Mouse (Mus musculus) forebrain, postnatal 0 days (tissue): ENCODE results near the gene Rbm33. TPM values are rescaled to one million over a fixed set of nuclear protein-coding genes. Genes with fewer than 3 reads are reported as not detected.
A peak's percentile ranks its signal among the peaks of the same experiment; 100 is the strongest.

ENCODE experiments used
- ATAC-seq: fragments of 200-750 bp; cut with Nextera tagmentation; 2 replicates; pipeline ENCODE4 v1.8.0; 2017; ENCODE audit warnings: mild to moderate bottlenecking, moderate library complexity
- DNase-seq: peaks from one replicate; pipeline ENCODE4 v3.0.0-alpha.2; 2015
- H3K27ac ChIP-seq: fragments of 300-500 bp; sonication (generic); 2 replicates; pipeline ENCODE4 v1.5.1; 2014; ENCODE audit warnings: low read depth, mild to moderate bottlenecking, antibody characterized with exemption, low read length, moderate library complexity, mixed read lengths
- H3K27me3 ChIP-seq: fragments of 300-500 bp; sonication (generic); 2 replicates; pipeline ENCODE4 v1.6.1; 2014; ENCODE audit warnings: mild to moderate bottlenecking, low read length, mixed read lengths; ENCODE audit not compliant: insufficient read depth
- H3K36me3 ChIP-seq: fragments of 300-500 bp; sonication (generic); 2 replicates; pipeline ENCODE4 v1.6.1; 2014; ENCODE audit warnings: mild to moderate bottlenecking, moderate library complexity; ENCODE audit not compliant: insufficient read depth
- H3K4me1 ChIP-seq: fragments of 300-500 bp; sonication (generic); 2 replicates; pipeline ENCODE4 v1.6.1; 2014; ENCODE audit warnings: antibody characterized with exemption; ENCODE audit not compliant: insufficient read depth
- H3K4me2 ChIP-seq: fragments of 300-500 bp; sonication (generic); 2 replicates; pipeline ENCODE4 v1.6.1; 2014; ENCODE audit warnings: low read depth, mild to moderate bottlenecking, moderate library complexity
- H3K4me3 ChIP-seq: fragments of 300-500 bp; sonication (generic); 2 replicates; pipeline ENCODE4 v1.5.1; 2014; ENCODE audit warnings: low read depth, low read length, mixed read lengths
- H3K9ac ChIP-seq: fragments of 300-500 bp; sonication (generic); 2 replicates; pipeline ENCODE4 v1.6.1; 2014; ENCODE audit warnings: mild to moderate bottlenecking
- H3K9me3 ChIP-seq: fragments of 300-500 bp; sonication (generic); 2 replicates; pipeline ENCODE4 v1.6.1; 2016; ENCODE audit warnings: low read length
- CTCF ChIP-seq: sonication (generic); IDR thresholded peaks from 2 replicates; pipeline ENCODE4 v1.5.1; 2016; ENCODE audit warnings: antibody characterized with exemption, control low read depth, low read depth
- WGBS: fragments of 180-500 bp; shearing (Covaris S2); extraction: QIAGEN DNeasy Blood & Tissue Kit; methylation state at CpG from one replicate; pipeline ENCODE4 v1.1.7; 2014; 5-methylcytosine and 5-hydroxymethylcytosine counted together
- polyA plus RNA-seq: library from polyadenylated mRNA; unstranded; fragments of >200 nt; fragmentation: Nextera tagmentation; extraction: Ambion mirVana; gene quantifications from 2 replicates; pipeline ENCODE4 v1.2.1, GENCODE M21; 2015
- total RNA-seq: library from RNA; depleted of rRNA; stranded (reverse); fragments of >200 nt; gene quantifications from 2 replicates; pipeline ENCODE4 v1.2.3, GENCODE M21; 2014; rRNA removed

Gene Rbm33
- total and polyA plus RNA-seq, 2 experiments from 2014 or later = 12.5 to 41.7 TPM

DNA sequence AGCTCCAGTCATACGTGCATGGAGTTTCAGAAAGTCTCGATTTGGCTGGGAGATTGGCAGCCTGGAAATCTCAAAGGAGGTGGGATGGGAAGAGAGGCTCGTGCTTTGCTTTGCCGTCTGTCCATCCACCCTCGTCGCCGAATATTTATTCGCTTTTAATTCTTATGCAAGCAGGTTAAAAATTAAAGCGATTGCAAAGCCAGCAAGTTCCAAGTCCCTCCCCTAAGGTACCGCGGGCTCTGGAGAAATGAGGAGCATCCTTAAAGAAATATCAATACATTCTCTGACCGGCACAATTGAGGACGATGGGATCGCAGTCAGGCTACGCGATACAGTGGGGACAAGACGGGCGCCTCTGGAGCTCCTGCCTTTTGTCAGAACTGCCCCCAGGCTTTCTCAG, 148.6 kb downstream of the Rbm33 start:
- Histone ChIP-seq H3K9ac (peak overlapping the region; percentile 53), H3K4me1 (peaks cover 12% of the 10 kb centered on the region), H3K9me3 (no peaks in the 10 kb centered on the region), H3K4me2 (peak overlapping the region; percentile 91), H3K4me3 (peak overlapping the region; percentile 55), H3K36me3 (no peaks in the 10 kb centered on the region), H3K27ac (no peak overlapping the region), H3K27me3 (peaks cover 82% of the 10 kb centered on the region)
- no peak for TF ChIP-seq CTCF
- 1% methylated on average over 18 of the region's 18 CpGs for WGBS
- no peak for DNase-seq
- ATAC-seq = no peak

DNA sequence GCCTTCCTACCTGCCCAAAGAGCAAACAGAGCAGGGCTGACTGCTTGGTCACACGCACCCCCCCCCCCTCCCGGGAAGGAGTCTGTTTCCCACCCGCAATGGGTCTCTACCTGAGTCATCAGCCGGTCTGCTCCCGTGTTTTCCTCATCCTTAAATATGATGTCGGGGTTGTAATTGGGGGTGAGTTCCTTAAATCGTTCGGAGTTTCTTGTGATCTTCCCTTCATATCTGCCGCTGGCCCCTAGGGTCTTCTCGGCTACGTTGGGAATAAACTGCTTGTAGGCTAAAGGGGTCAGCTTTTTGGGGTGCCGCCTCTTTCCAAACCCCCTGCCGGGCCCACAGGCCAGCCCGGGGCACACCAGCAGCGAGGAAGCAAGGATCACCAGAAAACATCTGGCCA, 149.4 kb downstream of the Rbm33 start:
- no peak for DNase-seq
- peaks cover 74% of the 10 kb centered on the region for H3K27me3 ChIP-seq
- H3K4me1 ChIP-seq = peaks cover 12% of the 10 kb centered on the region
- H3K9me3 ChIP-seq = no peaks in the 10 kb centered on the region
- 1% methylated on average over 15 of the region's 15 CpGs for WGBS
- H3K9ac ChIP-seq = peak overlapping the region; percentile 53
- H3K27ac ChIP-seq = peak overlapping the region; percentile 57; the same call in 1 of the 2 replicates
- peak overlapping the region; percentile 91 for H3K4me2 ChIP-seq
- peak overlapping the region; percentile 55 for H3K4me3 ChIP-seq
- no peak for TF ChIP-seq CTCF
- no peak for ATAC-seq
- no peaks in the 10 kb centered on the region for H3K36me3 ChIP-seq

DNA sequence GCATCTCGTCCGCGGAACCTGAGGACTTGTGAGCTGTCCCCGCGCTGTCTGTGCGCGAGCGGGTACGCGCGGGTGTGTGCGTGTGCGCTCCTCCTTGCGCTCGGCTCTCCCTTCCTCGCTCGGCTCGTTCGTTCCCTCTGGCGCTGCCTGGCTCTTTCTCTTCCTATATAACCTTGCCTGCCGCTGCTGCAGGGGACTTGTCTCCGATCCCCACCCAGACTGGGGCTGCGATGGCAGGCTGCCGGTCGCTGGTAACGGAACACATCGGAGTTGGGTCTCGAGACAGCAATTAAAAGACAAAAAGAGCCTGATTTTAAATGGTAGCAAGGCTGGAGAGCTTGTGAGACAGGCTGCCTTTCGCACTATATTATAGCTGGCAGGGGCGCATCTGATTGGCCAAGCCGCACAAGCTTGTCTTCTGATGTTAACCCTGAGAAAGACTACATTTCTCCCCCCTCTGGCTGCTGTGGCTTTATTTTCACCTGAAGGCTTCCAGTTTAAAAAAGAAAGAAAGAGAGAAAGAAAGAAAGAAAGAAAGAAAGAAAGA, 149.9 kb downstream of the Rbm33 start, which contains the start of gene Shh:
Gene Shh, minus strand, starts transcription at position 497 of the 547 bp plus-strand sequence.
- H3K9me3 ChIP-seq = no peaks in the 10 kb centered on the region
- WGBS = 1% methylated on average over 30 of the region's 31 CpGs
- peak within 1 kb of the TSS; percentile 55 for H3K4me3 ChIP-seq
- H3K4me1 ChIP-seq = peaks cover 12% of the 10 kb centered on the region
- ATAC-seq = peak; percentile 73
- peak within 1 kb of the TSS; percentile 53 for H3K9ac ChIP-seq
- peak within 1 kb of the TSS; percentile 91 for H3K4me2 ChIP-seq
- H3K27ac ChIP-seq = peak within 1 kb of the TSS; percentile 57; the same call in 1 of the 2 replicates
- H3K27me3 ChIP-seq = peaks cover 69% of the 10 kb centered on the region
- peak; percentile 72 for DNase-seq
- no peak for TF ChIP-seq CTCF
- H3K36me3 ChIP-seq = no peaks in the 10 kb centered on the region

Other genes with a start within 250 kb of the Rbm33 start
- 127 and 140 TPM in 2 replicates for gene Insig1, start 245.8 kb upstream of the Rbm33 start, total RNA-seq
- gene Insig1, start 245.8 kb upstream of the Rbm33 start, polyA plus RNA-seq = 100 and 101 TPM in 2 replicates
- 0.05 and 0.46 TPM in 2 replicates for gene En2, start 151.4 kb upstream of the Rbm33 start, total RNA-seq
- not detected in 2 replicates for gene En2, start 151.4 kb upstream of the Rbm33 start, polyA plus RNA-seq
- gene Cnpy1, start 71.3 kb upstream of the Rbm33 start, total RNA-seq = 0.38 and 1.6 TPM in 2 replicates
- 0.40 and 0.44 TPM in 2 replicates for gene Cnpy1, start 71.3 kb upstream of the Rbm33 start, polyA plus RNA-seq
- 1.7 and 3.0 TPM in 2 replicates for gene Shh, start 150.1 kb downstream of the Rbm33 start, total RNA-seq
- gene Shh, start 150.1 kb downstream of the Rbm33 start, polyA plus RNA-seq = 0.33 and 0.65 TPM in 2 replicates